Mouse (Mus musculus) small intestine, adult 2 months (tissue): ENCODE measurements at regions not wholly inside any gene's neighbourhood (a gene's known extent, or its start where the extent isn't known, plus 50 kb on each side); places are given as distances from the start of the nearest gene placed in this dataset.

Source experiments
- H3K27ac ChIP-seq: fragments of 200-500 bp; 2 replicates; pipeline ENCODE4 v1.5.1; 2012; ENCODE audit warnings: low read depth, low read length, control low read depth, inconsistent platforms; ENCODE audit not compliant: insufficient read depth
- H3K27me3 ChIP-seq: fragments of 200-500 bp; 2 replicates; pipeline ENCODE4 v1.6.1; 2012; ENCODE audit warnings: mild to moderate bottlenecking, moderate library complexity, low read length, inconsistent platforms; ENCODE audit not compliant: control insufficient read depth, insufficient read depth
- H3K36me3 ChIP-seq: fragments of 200-500 bp; 2 replicates; pipeline ENCODE4 v1.6.1; 2012; ENCODE audit warnings: mild to moderate bottlenecking, low read length, control low read depth, inconsistent platforms; ENCODE audit not compliant: control insufficient read depth, insufficient read depth
- H3K4me1 ChIP-seq: fragments of 200-500 bp; 2 replicates; pipeline ENCODE4 v1.6.1; 2012; ENCODE audit warnings: low read length, inconsistent platforms, mixed read lengths; ENCODE audit not compliant: control insufficient read depth, insufficient read depth, insufficient read length
- H3K4me3 ChIP-seq: fragments of 200-500 bp; 2 replicates; pipeline ENCODE4 v1.5.1; 2012; ENCODE audit warnings: low read depth, mild to moderate bottlenecking, control low read depth, inconsistent platforms, low read length, moderate library complexity
- CTCF ChIP-seq: fragments of 200-500 bp; IDR thresholded peaks from 2 replicates; pipeline ENCODE4 v1.5.1; 2012; ENCODE audit warnings: low read depth, mild to moderate bottlenecking, control low read depth, inconsistent platforms, low read length, moderate library complexity, mixed read lengths; ENCODE audit not compliant: insufficient replicate concordance, insufficient read length; ENCODE audit errors: extremely low read depth
- POLR2A ChIP-seq: fragments of 200-500 bp; IDR thresholded peaks from 2 replicates; pipeline ENCODE4 v1.6.1; 2012; ENCODE audit warnings: low read depth, mild to moderate bottlenecking, control low read depth, inconsistent platforms, low read length, moderate library complexity
- WGBS: fragments of 180-500 bp; shearing (Covaris S2); methylation state at CpG from one replicate; pipeline ENCODE4 v1.1.7; 2018; 5-methylcytosine and 5-hydroxymethylcytosine counted together

DNA sequence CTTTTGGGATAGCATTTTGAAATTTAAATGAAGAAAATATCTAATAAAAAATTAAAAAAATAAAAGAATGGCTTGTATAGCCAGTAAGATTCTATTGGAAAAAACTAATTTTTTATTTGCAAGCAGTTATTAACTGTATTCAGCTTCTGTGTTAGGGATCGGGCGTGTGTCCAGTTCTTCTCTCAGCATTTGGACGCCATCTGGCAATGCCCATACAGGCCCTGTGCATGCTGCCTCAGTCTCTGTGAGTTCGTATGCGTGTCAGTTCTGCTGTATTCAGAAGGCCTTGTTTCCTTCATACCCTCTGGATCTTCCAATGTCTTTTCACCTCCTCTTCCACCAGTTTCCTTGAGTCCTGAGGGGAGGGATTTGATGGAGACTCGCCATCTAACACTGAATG is 123.8 kb upstream of the Nabp1 start:
- H3K27ac ChIP-seq = no peak overlapping the region
- no peaks in the 10 kb centered on the region for H3K36me3 ChIP-seq
- no peak overlapping the region for H3K4me3 ChIP-seq
- no peaks in the 10 kb centered on the region for H3K27me3 ChIP-seq
- TF ChIP-seq POLR2A = no peak
- no peak for TF ChIP-seq CTCF
- 89% methylated on average over 6 of the region's 6 CpGs for WGBS
- no peaks in the 10 kb centered on the region for H3K4me1 ChIP-seq

DNA sequence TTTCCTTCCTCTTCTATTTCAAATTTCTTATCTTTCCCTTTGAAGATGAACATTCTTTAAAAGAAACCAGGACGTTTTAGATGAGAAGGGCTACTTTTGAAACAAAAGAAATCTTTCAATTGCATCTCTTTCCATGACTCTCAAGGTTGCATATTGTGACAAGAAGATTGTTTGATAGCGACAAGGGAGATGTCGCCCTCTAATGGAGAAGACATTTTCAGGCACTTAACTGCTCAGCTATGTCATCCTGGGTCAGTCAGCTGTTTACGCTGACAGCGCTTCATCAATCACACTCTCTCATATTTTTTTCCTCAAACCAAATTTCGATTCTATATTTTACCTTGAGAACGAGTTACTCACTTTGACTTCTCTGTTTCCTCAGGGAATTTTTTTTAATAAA is 122.2 kb upstream of the Nabp1 start:
- WGBS = 23% methylated on average over 7 of the region's 7 CpGs
- no peaks in the 10 kb centered on the region for H3K27me3 ChIP-seq
- H3K4me3 ChIP-seq = no peak overlapping the region
- no peaks in the 10 kb centered on the region for H3K36me3 ChIP-seq
- no peaks in the 10 kb centered on the region for H3K4me1 ChIP-seq
- no peak overlapping the region for H3K27ac ChIP-seq
- TF ChIP-seq POLR2A (no peak), CTCF (no peak)

DNA sequence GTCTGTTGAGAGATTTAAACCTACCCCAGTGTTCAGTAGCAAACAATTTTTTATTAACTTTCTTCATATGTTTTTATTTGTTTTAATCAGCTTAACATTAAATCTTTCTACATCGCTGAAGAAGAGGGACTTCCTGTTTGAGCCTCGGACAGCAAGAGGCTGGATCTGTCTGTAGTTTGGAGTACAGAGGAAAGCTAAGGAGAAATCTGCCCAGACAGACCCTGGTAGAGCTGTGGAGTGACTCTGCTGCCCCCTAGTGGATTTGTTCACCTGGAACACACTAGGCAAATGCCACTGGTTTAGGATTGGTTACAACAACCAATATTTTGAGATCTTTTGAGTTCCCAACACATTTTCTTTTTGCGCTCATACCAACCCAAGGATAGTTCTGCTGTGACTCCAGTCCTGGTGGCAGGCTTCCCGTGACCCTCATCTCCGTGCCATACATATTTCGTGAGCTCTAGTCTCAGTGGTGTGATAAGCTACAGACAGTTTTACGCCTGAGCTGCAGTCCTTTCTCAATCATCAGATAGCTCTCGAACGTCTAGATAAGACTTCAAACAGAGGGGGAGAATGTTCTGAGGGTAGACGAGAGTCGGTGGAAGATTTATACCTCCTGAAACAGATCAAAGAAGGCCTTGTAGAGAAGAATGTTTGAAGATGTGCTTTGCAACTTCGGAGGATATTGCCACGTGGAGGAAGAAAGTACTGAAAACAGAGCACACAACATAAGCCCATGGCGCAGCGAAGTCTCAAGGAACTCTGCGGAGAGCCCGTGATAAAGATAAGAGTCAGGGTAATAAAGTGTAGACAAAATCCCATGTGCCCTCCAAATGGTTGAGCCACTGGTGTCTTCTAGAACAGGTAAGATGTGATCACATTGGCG is 119.0 kb upstream of the Nabp1 start:
- H3K27ac ChIP-seq = no peak overlapping the region
- H3K4me1 ChIP-seq = no peaks in the 10 kb centered on the region
- no peaks in the 10 kb centered on the region for H3K27me3 ChIP-seq
- H3K4me3 ChIP-seq = no peak overlapping the region
- 8% methylated on average over 18 of the region's 18 CpGs for WGBS
- no peaks in the 10 kb centered on the region for H3K36me3 ChIP-seq
- TF ChIP-seq POLR2A (no peak), CTCF (peak; percentile 86; the same call in 1 of the 2 replicates)

DNA sequence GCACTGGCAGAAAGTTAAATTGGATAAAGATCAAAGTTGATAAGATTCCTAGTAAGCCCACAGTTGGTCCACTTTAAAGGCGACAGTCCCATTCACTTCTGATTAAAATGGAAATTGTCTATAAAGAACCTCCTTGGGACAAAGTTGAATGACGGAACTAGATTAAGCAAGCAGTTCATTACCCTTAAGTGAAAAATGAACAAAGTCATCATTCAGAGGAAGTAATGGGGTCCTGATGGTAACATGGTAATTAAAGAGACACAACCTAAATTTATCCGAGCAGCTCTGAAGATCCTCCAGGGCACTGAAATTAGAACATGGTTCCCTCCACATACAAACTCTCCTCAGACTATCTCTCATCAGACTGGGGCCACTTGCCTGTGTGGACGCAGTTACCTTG is 116.4 kb upstream of the Nabp1 start:
- no peaks in the 10 kb centered on the region for H3K36me3 ChIP-seq
- WGBS = 83% methylated on average over 4 of the region's 4 CpGs
- TF ChIP-seq CTCF (no peak), POLR2A (no peak)
- no peaks in the 10 kb centered on the region for H3K4me1 ChIP-seq
- no peaks in the 10 kb centered on the region for H3K27me3 ChIP-seq
- H3K27ac ChIP-seq = no peak overlapping the region
- no peak overlapping the region for H3K4me3 ChIP-seq

DNA sequence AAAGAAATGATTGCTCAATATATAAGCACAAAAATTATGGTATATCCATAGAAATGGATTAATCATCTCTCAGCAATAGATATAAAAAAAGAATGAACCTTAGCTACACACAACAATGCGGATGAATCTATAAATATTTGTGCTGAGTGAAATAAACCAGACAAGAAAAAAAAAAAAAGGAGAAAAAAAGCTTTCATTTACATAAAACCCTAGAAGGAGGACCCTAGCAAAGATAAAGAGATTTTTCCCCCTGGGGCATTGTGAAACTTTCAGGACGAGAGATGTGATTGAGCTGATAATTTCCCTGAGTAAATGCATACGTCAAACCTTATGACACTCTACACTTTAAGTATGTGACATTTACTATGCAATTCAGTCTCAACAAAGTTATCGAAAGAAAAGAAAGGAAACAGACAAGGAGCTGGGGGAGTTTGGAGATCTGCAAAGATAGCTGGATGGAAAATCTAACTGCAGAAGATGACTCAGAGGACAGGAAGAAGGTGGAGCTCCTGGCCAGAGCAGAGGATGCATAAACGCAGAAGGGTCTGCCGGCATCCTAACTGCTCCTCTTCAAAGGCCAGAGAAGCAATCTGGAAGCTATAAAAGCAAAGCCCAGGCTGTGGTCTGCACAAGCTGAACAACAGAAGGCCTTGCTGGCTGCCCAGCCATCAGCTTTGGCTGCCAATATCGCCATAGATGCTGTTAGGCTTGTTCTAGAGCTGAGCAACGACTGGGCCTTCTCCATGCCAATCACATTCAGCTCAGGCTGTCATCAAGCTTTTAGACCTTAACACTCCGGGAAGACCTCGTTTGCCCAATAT is 115.6 kb upstream of the Nabp1 start:
- 56% methylated on average over 10 of the region's 10 CpGs for WGBS
- H3K27me3 ChIP-seq = no peaks in the 10 kb centered on the region
- no peak overlapping the region for H3K27ac ChIP-seq
- no peaks in the 10 kb centered on the region for H3K4me1 ChIP-seq
- no peaks in the 10 kb centered on the region for H3K36me3 ChIP-seq
- no peak for TF ChIP-seq POLR2A
- TF ChIP-seq CTCF = no peak
- H3K4me3 ChIP-seq = no peak overlapping the region

DNA sequence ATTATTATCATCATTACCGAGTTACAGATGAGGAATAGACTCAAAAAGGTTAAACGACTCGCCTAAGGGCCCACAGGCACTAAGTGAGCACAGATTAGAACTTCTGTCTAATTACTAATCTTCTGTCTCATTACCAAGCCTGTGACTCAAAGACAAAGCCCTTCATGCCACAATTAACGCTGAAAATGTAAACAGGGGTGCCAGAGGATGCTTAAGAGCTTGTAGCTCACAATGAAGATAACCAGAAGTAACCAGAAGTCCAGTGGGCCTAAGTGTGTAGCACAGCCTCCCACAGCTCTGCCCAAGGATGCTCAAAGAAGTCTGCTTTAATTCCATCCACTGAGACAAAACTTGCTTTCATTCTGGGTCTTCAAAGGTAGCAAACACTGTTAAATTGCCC is 113.7 kb upstream of the Nabp1 start:
- Histone ChIP-seq H3K27me3 (no peaks in the 10 kb centered on the region), H3K4me3 (no peak overlapping the region), H3K36me3 (no peaks in the 10 kb centered on the region), H3K4me1 (no peaks in the 10 kb centered on the region), H3K27ac (no peak overlapping the region)
- TF ChIP-seq CTCF (no peak), POLR2A (no peak)
- 39% methylated on average over 4 of the region's 4 CpGs for WGBS

DNA sequence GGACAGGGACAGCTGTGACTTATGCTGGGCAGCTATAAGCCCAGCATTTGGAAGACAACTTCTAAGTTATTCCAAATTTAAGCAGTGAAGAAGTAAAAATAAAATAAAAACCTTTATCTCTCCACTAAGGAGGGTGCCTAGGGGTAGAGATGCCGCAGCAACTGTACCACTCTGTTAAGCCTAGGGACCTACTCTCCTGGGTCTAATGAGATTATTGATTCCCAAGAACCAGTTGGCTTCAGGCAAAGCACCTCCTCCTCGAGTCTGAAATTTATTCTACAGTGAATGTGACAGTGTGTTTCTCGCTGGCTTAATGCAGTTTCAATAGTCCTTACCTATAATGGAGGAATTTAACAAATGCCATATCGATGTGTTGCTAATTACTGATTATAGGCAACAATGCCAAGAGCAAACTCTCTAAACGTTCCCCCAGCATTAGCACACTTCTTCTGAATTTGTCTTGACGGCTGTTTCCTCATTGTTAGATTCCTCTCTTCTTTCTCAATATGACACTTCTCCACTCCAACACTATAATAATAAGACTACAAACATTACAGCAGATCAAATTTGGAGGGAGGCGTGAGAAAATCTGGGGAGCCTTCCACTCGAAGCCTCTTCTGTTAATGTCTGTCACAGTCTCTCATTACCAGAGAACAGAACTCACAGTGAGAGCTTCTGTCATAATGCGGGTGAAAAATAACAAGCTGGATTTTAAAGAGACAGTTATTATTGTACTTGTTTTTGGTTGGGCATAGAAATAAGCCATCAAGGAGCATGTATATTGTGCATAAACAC is 112.6 kb upstream of the Nabp1 start:
- 68% methylated on average over 9 of the region's 9 CpGs for WGBS
- no peak for TF ChIP-seq CTCF
- no peak for TF ChIP-seq POLR2A
- no peak overlapping the region for H3K4me3 ChIP-seq
- H3K36me3 ChIP-seq = no peaks in the 10 kb centered on the region
- no peak overlapping the region for H3K27ac ChIP-seq
- no peaks in the 10 kb centered on the region for H3K27me3 ChIP-seq
- no peaks in the 10 kb centered on the region for H3K4me1 ChIP-seq
